Mouse (Mus musculus): ENCODE results near the gene Cul1.

The Cul1 gene

GRCm38 (mm10) chr6:47472444-47472843 lies 19.2 kb downstream of the Cul1 start:
- DNase-seq (ENCODE audit: low spot score in 2 of 2), result no peak

- DNase-seq (ENCODE audit: low spot score in 2 of 2), result no peak
Observed at GRCm38 (mm10) chr6:47482027-47482426, 28.8 kb downstream of the Cul1 start.

DNA sequence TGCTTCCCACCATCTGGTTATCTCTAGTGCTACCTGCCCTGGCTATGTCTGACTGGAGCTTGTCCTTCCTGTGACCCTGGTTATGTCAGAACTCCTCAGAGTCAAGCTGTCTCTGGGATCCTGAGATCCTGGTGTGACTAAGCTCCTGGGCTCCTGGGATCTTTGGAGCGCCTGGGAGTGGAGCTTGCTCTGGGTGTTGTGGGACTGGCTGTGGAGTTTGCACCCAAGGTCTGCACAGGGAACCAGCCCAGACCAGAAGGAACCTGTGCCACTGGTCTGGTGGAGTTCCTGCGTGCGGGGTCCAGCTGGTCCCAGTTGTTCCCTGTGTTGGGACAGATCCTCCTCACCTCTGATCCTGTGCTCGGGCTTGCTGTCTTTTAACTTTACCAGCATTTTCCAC lies 41.4 kb downstream of the Cul1 start:
- DNase-seq (ENCODE audit: low spot score in 2 of 2), result no peak

- DNase-seq (ENCODE audit: low spot score in 2 of 2), result no peak
Observed at GRCm38 (mm10) chr6:47520030-47520429, 66.8 kb downstream of the Cul1 start.

DNA sequence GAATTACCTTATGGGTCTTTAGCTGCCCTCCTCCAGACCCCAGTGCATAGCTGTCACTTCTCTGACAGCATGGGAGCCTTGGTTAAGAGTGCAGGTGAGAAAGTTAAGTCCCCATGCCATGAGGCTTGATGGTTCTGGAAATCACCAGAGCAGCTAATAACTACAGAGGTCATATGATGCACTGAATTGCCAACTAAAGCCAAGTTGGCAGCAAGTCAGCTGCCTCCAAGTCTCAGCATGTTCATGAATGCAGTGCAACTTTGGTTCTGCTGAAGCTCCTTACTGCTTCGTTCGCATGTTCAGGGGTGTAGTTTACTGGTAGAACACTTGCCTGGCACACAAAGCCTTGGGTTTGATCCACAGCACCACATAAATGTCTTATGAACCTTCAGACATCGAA lies 69.2 kb downstream of the Cul1 start:
- DNase-seq (ENCODE audit: low spot score in 2 of 2), result no peak

GRCm38 (mm10) chr6:47525041-47525440 lies 71.8 kb downstream of the Cul1 start:
- no peak for DNase-seq (ENCODE audit: low spot score in 2 of 2)

DNA sequence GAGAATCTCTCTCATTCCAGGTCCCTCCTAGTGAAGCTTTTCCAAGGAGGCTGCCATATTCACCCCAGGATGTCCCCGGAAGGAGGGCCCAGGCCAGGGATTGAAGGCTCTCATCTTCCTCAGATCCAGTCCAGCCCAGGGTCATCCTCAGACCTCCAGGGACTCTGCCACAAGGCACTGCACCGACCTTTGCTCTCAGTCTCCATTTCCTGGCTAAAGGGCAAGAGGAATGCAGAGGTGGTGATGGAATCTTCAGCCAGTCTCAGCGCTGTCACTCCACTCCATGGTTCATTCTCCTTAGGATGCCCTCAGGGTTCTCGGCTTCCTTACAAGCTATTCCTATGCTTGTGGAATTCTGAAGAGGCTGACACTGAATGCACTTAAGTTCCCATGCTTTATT lies 73.2 kb downstream of the Cul1 start:
- DNase-seq (ENCODE audit: low spot score in 2 of 2), result no peak

DNA sequence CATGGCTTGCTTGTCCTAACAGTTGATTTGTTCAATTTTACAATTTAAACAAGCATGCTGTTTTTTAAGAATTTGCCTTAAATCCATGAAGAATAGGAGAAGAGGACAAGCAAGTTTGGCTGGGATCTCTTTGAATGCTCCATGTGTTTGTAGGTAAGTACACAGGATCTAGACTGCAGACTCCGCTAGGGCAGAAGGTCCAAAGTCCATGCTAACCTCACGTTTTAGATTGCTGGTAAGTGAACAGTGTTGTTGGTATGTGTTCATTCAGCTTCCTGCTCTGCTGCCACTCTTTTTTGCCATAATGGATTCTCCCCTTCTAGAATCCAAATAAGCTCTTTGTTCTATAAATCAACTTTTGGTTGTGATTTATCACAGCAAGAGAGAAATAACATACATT lies 73.9 kb downstream of the Cul1 start:
- DNase-seq (ENCODE audit: low spot score in 2 of 2), result no peak

DNA sequence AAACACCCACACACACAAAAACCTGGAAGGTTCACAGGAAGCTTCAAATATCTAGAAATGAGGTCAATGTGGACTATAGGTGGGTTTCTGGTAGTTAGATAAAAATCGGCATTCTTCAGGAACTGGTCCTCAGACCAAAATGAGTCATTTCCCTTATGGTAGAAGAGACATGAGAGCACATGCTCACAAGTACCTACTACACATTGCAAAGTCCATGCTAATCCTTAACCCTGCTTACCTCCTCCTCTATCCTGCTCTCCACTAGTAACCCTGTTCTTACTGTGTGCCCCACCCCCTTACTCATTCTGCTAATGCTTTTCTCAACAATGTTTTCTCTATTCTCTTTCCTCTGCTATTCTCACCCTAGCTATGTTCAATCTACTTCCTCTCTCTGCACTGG lies 74.5 kb downstream of the Cul1 start:
- no peak for DNase-seq (ENCODE audit: low spot score in 2 of 2)

GRCm38 (mm10) chr6:47532547-47532946 lies 79.3 kb downstream of the Cul1 start:
- no peak for DNase-seq (ENCODE audit: low spot score in 2 of 2)

GRCm38 (mm10) chr6:47535333-47535732 lies 82.1 kb downstream of the Cul1 start:
- DNase-seq (ENCODE audit: low spot score in 2 of 2), result no peak

DNA sequence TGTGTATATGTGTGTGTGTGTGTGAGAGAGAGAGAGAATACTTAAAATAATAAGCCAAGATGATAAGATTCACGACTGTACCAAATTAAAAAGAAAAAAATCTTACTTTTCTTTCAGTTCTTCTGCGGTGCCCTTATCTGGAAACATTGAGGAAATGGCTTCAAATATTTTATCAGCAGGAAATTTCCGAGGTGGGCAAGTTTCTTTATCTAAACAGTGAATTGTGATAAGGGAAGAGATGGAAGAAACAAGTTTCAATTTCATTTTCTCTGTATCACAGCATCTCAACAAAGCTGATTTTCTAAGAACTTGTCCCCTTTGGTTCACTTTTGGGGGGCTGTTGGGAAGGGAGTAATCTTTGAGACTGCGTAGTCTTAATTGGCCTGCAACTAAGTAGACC lies 99.1 kb downstream of the Cul1 start:
- DNase-seq (ENCODE audit: low spot score in 2 of 2), result no peak

GRCm38 (mm10) chr6:47559287-47559686 lies 106.1 kb downstream of the Cul1 start:
- no peak for DNase-seq (ENCODE audit: low spot score in 2 of 2)

GRCm38 (mm10) chr6:47560407-47560806 lies 107.2 kb downstream of the Cul1 start:
- DNase-seq (ENCODE audit: low spot score in 2 of 2), result no peak

DNA sequence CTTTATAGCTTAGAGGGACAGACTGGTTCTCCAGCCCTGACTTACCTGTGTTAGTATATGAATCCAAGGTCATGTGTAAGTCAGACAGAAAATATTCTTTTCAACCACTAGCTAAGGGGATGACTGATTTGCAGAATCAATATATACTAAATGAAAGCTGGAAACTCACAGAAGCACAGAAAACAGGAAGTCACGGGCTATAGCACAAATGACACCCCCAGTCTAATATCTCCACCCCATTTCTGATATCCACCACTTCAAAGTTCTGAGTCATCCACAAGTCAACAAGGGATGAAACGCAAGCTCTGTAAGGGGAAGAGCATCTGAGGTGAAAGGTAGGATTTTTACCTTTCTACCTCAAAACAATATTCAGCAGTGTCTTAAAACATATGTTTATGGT lies 107.6 kb downstream of the Cul1 start:
- no peak for DNase-seq (ENCODE audit: low spot score in 2 of 2)

- no peak for DNase-seq (ENCODE audit: low spot score in 2 of 2)
Observed at GRCm38 (mm10) chr6:47561426-47561825, 108.2 kb downstream of the Cul1 start.

DNA sequence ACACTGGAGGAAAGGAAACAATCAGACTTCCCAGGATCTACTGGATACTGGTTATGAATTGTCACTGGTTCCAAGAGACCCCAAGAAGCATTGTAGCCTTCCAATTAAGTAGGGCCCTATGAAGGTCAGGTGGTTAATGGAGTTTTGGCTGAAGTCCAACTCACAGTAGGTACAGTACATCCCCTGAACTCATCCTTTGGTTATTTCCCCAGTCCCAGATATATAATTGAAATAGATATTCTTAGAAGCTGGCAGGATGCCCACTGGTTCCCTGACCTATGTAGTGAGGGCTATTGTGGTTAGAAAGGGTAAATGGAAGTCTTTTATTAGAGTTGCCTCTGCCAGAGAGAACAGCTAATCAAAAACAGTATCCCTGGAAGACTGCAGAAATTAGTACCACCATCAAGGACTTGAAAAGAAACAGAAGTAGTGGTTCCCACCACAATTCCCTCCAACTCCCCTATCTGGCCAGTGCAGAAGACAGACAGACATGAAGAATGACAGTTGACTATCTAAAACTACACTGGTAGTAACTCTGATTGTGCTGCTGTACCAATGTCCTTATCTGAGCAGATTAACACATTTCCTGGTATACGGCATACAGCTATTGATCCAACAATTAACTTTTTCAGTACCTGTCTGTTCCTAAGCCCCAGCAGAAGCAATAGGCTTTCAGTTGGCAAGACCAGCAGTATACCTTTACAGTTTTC lies 112.3 kb downstream of the Cul1 start:
- DNase-seq (ENCODE audit: low spot score in 2 of 2), result no peak

GRCm38 (mm10) chr6:47572887-47573286 lies 119.7 kb downstream of the Cul1 start:
- DNase-seq (ENCODE audit: low spot score in 2 of 2), result no peak

Measured in natural killer cell, adult 2 months (primary cell).